Mouse (Mus musculus) CH12.LX (cell line): ENCODE measurements around the gene Ints1.
A peak's percentile ranks its signal among the peaks of the same experiment; 100 is the strongest.

Experiments
- CHD1 ChIP-seq: IDR thresholded peaks from 2 replicates; pipeline ENCODE4 v1.6.1; 2012; ENCODE audit warnings: low read depth, low read length, improper control_type of control experiment, inconsistent platforms
- CTCF ChIP-seq, 2 experiments: IDR thresholded peaks in 1 of 2; conservative IDR thresholded peaks in 1 of 2; 2 replicates each; pipeline ENCODE4 v1.5.1; 2011 to 2012; ENCODE audit warnings: low read depth in 2 of 2, low read length in 2 of 2, improper control_type of control experiment in 1 of 2, inconsistent platforms in 1 of 2, mild to moderate bottlenecking in 1 of 2, moderate library complexity in 1 of 2
- E2F4 ChIP-seq: IDR thresholded peaks from 2 replicates; pipeline ENCODE4 v1.6.1; 2011; ENCODE audit warnings: low read depth, low read length, improper control_type of control experiment; ENCODE audit not compliant: insufficient replicate concordance
- EP300 ChIP-seq: IDR thresholded peaks from 2 replicates; pipeline ENCODE4 v1.6.1; 2011; ENCODE audit warnings: low read length, improper control_type of control experiment
- ETS1 ChIP-seq: conservative IDR thresholded peaks from 2 replicates; pipeline ENCODE4 v1.6.1; 2012; ENCODE audit warnings: low read depth, mild to moderate bottlenecking, inconsistent platforms, low read length, improper control_type of control experiment, moderate library complexity
- JUND ChIP-seq: conservative IDR thresholded peaks from 2 replicates; pipeline ENCODE4 v1.6.1; 2011; ENCODE audit warnings: low read depth, low read length, improper control_type of control experiment
- MAX ChIP-seq: IDR thresholded peaks from 2 replicates; pipeline ENCODE4 v1.6.1; 2011; ENCODE audit warnings: low read length, improper control_type of control experiment
- MAZ ChIP-seq: IDR thresholded peaks from 2 replicates; pipeline ENCODE4 v1.6.1; 2012; ENCODE audit warnings: low read depth, mild to moderate bottlenecking, inconsistent platforms, low read length, improper control_type of control experiment, moderate library complexity
- POLR2A ChIP-seq: IDR thresholded peaks from 2 replicates; pipeline ENCODE4 v1.6.1; 2011; ENCODE audit warnings: low read depth, mild to moderate bottlenecking, improper control_type of control experiment, low read length
- SMC3 ChIP-seq: IDR thresholded peaks from 2 replicates; pipeline ENCODE4 v1.6.1; 2011; ENCODE audit warnings: low read depth, low read length, improper control_type of control experiment
- ZNF384 ChIP-seq: IDR thresholded peaks from 2 replicates; pipeline ENCODE4 v1.6.1; 2012; ENCODE audit warnings: low read depth, low read length, improper control_type of control experiment, inconsistent platforms

GRCm38 (mm10) chr5:139717723-139718122 is 57.8 kb downstream of the Ints1 start:
- TF ChIP-seq CTCF (conservative IDR thresholded peaks at IDR 0.05 in 1 of 2, IDR thresholded peaks at IDR 0.05 in 1 of 2; ENCODE audit: low read depth in 2 of 2, low read length in 2 of 2) (peak; percentile 88 to 94), ETS1 (no peak), CHD1 (no peak), SMC3 (peak; percentile 98), MAX (no peak), JUND (no peak), POLR2A (no peak), E2F4 (no peak), EP300 (no peak), MAZ (no peak), ZNF384 (no peak)
